Mouse (Mus musculus): ENCODE results near the gene Lce1j.
"Not testable (repeated sequence)": the region's sequence is repeated elsewhere in the genome, so short reads cannot be mapped to it uniquely, and the experiment has no call there.

Lce1j gene

GRCm38 (mm10) chr3:92790414-92790813 lies at the start of gene Lce1j:
TSS of gene Lce1j (minus strand) at chr3:92790514.
- DNase-seq (ENCODE audit: low spot score): no peak

GRCm38 (mm10) chr3:92827108-92827507 lies 36.8 kb upstream of the Lce1j start, which contains the start of gene Kprp:
TSS of gene Kprp (minus strand) at chr3:92827247.
- DNase-seq (ENCODE audit: low spot score): no peak

GRCm38 (mm10) chr3:92825808-92826207 lies 35.5 kb upstream of the Lce1j start:
- DNase-seq (ENCODE audit: low spot score): no peak

DNA sequence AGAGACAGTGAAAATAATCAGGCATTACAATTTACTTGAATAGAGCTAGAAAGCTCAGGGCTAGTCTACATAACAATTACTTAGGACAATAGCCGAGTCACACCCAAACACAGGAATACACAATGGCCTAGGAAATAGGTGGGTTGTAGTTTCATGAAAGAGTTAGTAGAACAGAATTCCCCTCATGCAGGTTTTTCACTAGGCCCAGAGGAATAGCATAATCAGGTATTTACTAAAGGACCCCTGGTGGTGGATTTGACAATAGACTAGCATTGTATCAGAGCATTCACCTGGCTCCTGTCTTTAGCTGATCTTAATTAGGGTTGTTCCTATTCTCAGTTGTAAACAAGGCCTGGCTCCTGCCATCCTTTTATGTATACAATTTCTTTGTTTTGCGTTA lies 25.7 kb upstream of the Lce1j start:
- not testable (repeated sequence) for DNase-seq (ENCODE audit: low spot score)

- no peak for DNase-seq (ENCODE audit: low spot score)
These were observed 25.3 kb upstream of the Lce1j start for GRCm38 (mm10) chr3:92815581-92815980.

DNA sequence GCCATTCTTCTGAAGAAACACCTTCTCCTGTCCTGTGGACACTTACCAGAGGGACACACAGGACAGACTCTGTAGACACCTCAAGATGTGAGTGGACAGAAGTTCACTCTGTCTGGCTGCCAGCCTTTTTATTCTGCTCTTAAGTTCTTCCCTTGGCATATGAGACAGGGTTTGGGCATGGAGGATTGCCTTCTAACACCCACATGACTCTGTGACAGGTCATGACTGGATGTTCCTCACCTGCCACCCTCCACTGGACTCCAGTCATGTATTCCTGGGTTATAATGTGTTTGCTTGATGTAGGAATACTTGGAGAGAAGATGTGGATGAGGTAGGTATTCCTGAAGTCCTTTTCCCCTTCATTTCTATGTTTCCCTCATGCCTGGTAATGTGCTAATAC lies 17.5 kb upstream of the Lce1j start, which contains the start of gene Lce1k:
TSS of gene Lce1k (minus strand) at position 101 of the 400 bp plus-strand sequence.
- DNase-seq (ENCODE audit: low spot score): no peak

- DNase-seq (ENCODE audit: low spot score): no peak
These were observed 11.5 kb downstream of the Lce1j start, which contains the start of gene Lce1i for GRCm38 (mm10) chr3:92778799-92779198. TSS of gene Lce1i (minus strand) at chr3:92778899.

DNA sequence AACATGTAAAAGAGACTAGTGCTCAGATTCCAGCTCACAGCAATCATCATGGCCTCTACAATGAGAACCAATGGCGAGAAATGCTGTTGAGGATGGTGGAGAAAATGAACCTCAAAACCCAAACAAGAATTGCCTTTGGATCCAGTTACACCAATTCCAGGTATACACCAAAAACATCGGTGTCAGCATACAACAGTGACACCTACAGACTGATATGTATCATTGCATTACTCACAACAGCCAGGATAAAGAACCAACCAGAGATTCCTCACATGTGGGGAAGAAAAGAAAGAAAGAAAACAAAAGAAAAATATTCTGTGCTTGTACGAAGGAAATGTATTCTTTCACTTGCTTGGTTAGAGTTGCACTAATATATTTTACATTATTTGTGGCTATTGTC lies 18.7 kb downstream of the Lce1j start:
- no peak for DNase-seq (ENCODE audit: low spot score)

- DNase-seq (ENCODE audit: low spot score): no peak
These were observed 25.3 kb downstream of the Lce1j start, which contains the start of gene Lce1h for GRCm38 (mm10) chr3:92764965-92765364. TSS of gene Lce1h (minus strand) at chr3:92765065.

DNA sequence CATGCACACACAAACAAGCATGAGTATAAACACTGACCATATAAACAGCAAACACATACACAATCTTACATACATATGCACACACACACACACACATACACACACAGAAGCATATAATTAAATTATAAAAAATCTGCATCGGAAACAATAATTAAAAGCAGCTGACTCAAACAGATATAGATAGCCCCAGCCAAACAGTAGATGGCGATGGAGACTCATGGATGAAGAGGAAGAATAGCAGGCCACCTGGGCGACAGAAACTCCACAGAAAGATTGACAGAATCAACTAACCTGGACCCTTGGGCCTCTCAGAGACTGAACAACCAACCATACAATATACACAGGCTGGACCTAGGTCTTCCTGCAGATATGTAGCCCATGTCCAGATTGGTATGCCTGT lies 37.1 kb downstream of the Lce1j start:
- DNase-seq (ENCODE audit: low spot score): no peak

DNA sequence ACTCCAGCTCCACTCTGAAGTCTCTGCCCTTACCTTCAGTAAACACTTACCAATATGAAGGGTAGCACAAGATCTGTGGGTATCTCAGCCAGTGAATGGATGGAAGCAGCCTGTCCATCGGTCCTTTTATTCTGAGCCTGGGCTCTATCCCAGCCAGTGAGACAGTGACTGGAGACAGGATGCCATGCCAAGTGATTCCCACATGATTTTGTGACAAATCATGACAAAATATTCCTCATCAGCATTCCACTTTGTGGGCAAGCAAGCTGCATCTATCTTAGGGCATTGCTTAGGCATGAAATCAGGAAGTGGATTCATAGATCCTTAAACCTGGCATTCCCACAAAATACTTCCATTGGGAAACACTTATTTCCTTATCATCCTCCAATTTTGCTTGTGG lies 38.1 kb downstream of the Lce1j start, which contains the start of gene Lce1g:
TSS of gene Lce1g (minus strand) at position 101 of the 400 bp plus-strand sequence.
- DNase-seq (ENCODE audit: low spot score): no peak

GRCm38 (mm10) chr3:92738996-92739395 lies 51.3 kb downstream of the Lce1j start, which contains the start of gene Gm38119:
TSS of gene Gm38119 (minus strand) at chr3:92739096.
- no peak for DNase-seq (ENCODE audit: low spot score)
